Mouse (Mus musculus): Measurements from ENCODE around the gene Bbc3. TPM values are rescaled to one million over a fixed set of nuclear protein-coding genes. Genes with fewer than 3 reads are reported as not detected.

The Bbc3 gene
- polyA plus RNA-seq, 1 experiment from 2014 or later: 9.3 TPM

DNA sequence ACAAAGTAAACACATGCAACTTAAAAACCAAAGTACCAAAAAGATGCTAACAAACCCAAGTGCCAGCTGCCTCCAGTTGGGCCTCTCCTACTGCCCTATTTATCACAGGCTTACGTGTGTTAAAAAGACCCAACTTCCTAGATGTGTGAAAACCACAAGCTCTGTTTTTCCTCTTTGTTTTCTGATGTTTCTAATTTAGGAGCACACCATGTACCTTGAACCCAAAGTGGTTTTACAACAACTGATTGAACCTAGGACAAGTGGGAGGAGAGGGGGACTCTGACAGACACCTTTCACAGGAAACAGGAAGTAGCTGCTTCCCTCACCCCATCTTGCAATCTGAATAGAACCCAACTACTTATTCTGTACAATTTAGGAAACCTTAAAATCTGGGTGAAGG lies 56.1 kb downstream of the Bbc3 start:
- Histone ChIP-seq H3K4me2 (no peak overlapping the region), H3K27ac (no peak overlapping the region), H3K9me3 (no peaks in the 10 kb centered on the region), H3K27me3 (no peaks in the 10 kb centered on the region), H3K4me1 (replicated peaks) (0 out of 2 replicates have a peak, but pooled peaks cover 12% of the 10 kb centered on the region), H3K4me3 (replicated peaks) (no peak overlapping the region), H3K9ac (replicated peaks) (no peak overlapping the region), H3K36me3 (peaks cover 86% of the 10 kb centered on the region)
- WGBS: 62% methylated on average over 1 of the region's 1 CpGs
- ATAC-seq (ENCODE audit: insufficient number of reproducible peaks, insufficient read depth, low FRiP score, low TSS enrichment, low read depth): no peak

DNA sequence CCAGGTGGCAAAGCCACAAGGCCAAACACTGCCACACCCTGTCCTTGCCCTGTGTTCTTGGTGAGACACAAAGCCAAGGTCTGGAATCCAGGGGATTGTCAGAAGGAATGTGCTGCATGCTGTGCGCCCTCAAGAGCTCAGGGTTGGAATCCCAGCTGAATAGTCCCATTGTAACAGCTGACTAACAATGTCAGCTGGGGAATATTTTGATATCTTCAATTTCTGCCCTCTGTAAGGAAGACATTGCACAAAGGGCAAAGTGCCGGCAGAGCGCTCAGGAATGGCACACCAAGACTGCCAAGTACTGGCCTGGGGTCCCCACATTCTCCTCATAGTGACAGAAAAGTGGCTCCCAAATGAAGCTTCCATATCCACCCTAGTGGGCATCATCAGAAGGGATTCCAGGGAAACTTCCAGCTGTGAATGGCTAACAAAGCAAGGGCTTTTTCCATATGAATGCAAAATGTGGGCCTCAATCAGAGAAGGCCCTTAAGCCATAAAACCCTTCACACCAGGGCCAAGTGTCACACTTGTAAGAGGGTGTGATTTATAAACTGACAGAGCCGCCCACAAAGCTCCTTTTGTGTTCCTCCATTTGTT lies 56.8 kb downstream of the Bbc3 start:
- Histone ChIP-seq H3K36me3 (peaks cover 92% of the 10 kb centered on the region), H3K4me3 (replicated peaks) (no peak overlapping the region), H3K27ac (peak overlapping the region; percentile 70; the same call in 1 of the 2 replicates), H3K4me2 (no peak overlapping the region), H3K9me3 (no peaks in the 10 kb centered on the region), H3K27me3 (no peaks in the 10 kb centered on the region), H3K9ac (replicated peaks) (no peak overlapping the region), H3K4me1 (replicated peaks) (0 out of 2 replicates have a peak, but pooled peaks cover 12% of the 10 kb centered on the region)
- WGBS: 47% methylated on average over 4 of the region's 4 CpGs
- no peak for ATAC-seq (ENCODE audit: insufficient number of reproducible peaks, insufficient read depth, low FRiP score, low TSS enrichment, low read depth)

DNA sequence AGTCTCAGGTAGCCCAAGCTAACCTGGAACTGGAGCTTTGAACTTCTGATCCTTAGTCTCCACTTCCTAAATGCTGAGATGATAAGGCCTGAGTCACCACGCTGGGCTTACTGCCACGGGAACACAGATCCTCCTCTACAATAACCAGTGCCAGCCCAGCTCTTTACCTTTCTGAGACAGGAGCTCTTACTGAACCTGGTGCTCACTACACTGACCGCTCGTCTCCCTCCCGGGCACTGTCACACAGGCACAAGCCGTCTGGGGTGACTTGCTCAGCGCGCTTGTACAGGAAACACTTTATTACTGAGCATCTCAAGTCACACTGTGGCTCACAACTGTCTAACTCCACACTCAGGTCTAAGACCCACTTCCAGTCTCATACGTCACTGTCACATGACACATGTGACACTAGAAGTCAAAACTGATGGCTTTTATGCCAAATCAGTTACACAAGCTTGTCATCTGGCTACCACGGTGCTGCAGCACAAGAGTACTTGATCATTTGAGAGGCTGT lies 58.0 kb downstream of the Bbc3 start:
- Histone ChIP-seq H3K27ac (0 out of 2 replicates have a peak overlapping the region, but pooled peaks have one; percentile 70), H3K9ac (replicated peaks) (no peak overlapping the region), H3K9me3 (no peaks in the 10 kb centered on the region), H3K4me2 (no peak overlapping the region), H3K27me3 (no peaks in the 10 kb centered on the region), H3K4me3 (replicated peaks) (no peak overlapping the region), H3K36me3 (peaks cover 94% of the 10 kb centered on the region), H3K4me1 (replicated peaks) (0 out of 2 replicates have a peak, but pooled peaks cover 12% of the 10 kb centered on the region)
- 69% methylated on average over 10 of the region's 10 CpGs for WGBS
- ATAC-seq (ENCODE audit: insufficient number of reproducible peaks, insufficient read depth, low FRiP score, low TSS enrichment, low read depth): no peak

DNA sequence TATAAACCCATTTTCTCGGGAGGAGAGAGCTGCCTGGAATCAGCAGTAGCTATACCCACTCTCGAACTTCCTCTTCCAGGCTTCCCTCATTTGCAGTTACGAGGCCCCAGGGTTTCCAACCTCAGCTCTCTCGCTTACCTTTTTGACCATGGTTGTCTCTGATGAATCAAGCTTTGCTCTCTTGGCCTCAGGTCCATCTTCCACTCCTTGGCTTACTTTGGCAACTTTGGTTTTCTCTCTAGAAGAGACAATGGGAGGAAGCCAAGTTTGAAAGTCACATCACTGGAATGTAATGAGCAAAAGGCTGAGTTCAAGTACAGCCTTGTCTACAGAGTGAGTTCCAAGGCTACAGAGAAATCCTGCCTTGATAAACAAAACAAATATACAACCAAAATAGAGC lies 58.5 kb downstream of the Bbc3 start:
- no peak overlapping the region for H3K4me3 ChIP-seq (replicated peaks)
- no peaks in the 10 kb centered on the region for H3K27me3 ChIP-seq
- H3K9me3 ChIP-seq: no peaks in the 10 kb centered on the region
- no peak for ATAC-seq (ENCODE audit: insufficient number of reproducible peaks, insufficient read depth, low FRiP score, low TSS enrichment, low read depth)
- no peak overlapping the region for H3K9ac ChIP-seq (replicated peaks)
- H3K4me2 ChIP-seq: no peak overlapping the region
- H3K4me1 ChIP-seq (replicated peaks): 0 out of 2 replicates have a peak, but pooled peaks cover 12% of the 10 kb centered on the region
- 81% methylated on average over 4 of the region's 4 CpGs for WGBS
- peaks cover 94% of the 10 kb centered on the region for H3K36me3 ChIP-seq
- no peak overlapping the region for H3K27ac ChIP-seq

Other genes starting within 250 kb of the Bbc3 start
- 0.08 TPM in 1 of 2 replicates, not detected in the other for gene Zfp541, start 246.6 kb upstream of the Bbc3 start, polyA plus RNA-seq (2016; fragmentation: Nextera tagmentation; extraction: Ambion mirVana)
- 181 and 202 TPM in 2 replicates for gene Napa, start 209.9 kb upstream of the Bbc3 start, polyA plus RNA-seq (2016; fragmentation: Nextera tagmentation; extraction: Ambion mirVana)
- gene Kptn, start 188.5 kb upstream of the Bbc3 start, polyA plus RNA-seq (2016; fragmentation: Nextera tagmentation; extraction: Ambion mirVana): 30.7 and 33.3 TPM in 2 replicates
- 0.18 and 0.20 TPM in 2 replicates for gene Slc8a2, start 178.6 kb upstream of the Bbc3 start, polyA plus RNA-seq (2016; fragmentation: Nextera tagmentation; extraction: Ambion mirVana)
- 7.7 and 9.4 TPM in 2 replicates for gene Meis3, start 133.3 kb upstream of the Bbc3 start, polyA plus RNA-seq (2016; fragmentation: Nextera tagmentation; extraction: Ambion mirVana)
- gene Dhx34, start 86.4 kb upstream of the Bbc3 start, polyA plus RNA-seq (2016; fragmentation: Nextera tagmentation; extraction: Ambion mirVana): 14.7 and 17.4 TPM in 2 replicates
- gene C5ar2, start 64.2 kb upstream of the Bbc3 start, polyA plus RNA-seq (2016; fragmentation: Nextera tagmentation; extraction: Ambion mirVana): 0.10 TPM in 1 of 2 replicates, not detected in the other
- gene C5ar1, start 48.9 kb upstream of the Bbc3 start, polyA plus RNA-seq (2016; fragmentation: Nextera tagmentation; extraction: Ambion mirVana): 0.45 and 0.91 TPM in 2 replicates
- 13.9 and 17.6 TPM in 2 replicates for gene Inafm1, start 34.8 kb upstream of the Bbc3 start, polyA plus RNA-seq (2016; fragmentation: Nextera tagmentation; extraction: Ambion mirVana)
- gene Ccdc9, start 21.6 kb upstream of the Bbc3 start, polyA plus RNA-seq (2016; fragmentation: Nextera tagmentation; extraction: Ambion mirVana): 43.1 and 44.7 TPM in 2 replicates
- 404 and 415 TPM in 2 replicates for gene Sae1, start 79.4 kb downstream of the Bbc3 start, polyA plus RNA-seq (2016; fragmentation: Nextera tagmentation; extraction: Ambion mirVana)
- 26.3 and 26.8 TPM in 2 replicates for gene Zc3h4, start 92.5 kb downstream of the Bbc3 start, polyA plus RNA-seq (2016; fragmentation: Nextera tagmentation; extraction: Ambion mirVana)
- 59.7 and 62.0 TPM in 2 replicates for gene Tmem160, start 144.4 kb downstream of the Bbc3 start, polyA plus RNA-seq (2016; fragmentation: Nextera tagmentation; extraction: Ambion mirVana)
- gene Npas1, start 169.3 kb downstream of the Bbc3 start, polyA plus RNA-seq (2016; fragmentation: Nextera tagmentation; extraction: Ambion mirVana): 0.42 and 0.44 TPM in 2 replicates

Measured in limb, embryonic 12.5 days (tissue).